Mouse (Mus musculus) ovary, postnatal 14 days (tissue): ENCODE results near the gene Vars.
"Not testable (repeated sequence)": the region's sequence is repeated elsewhere in the genome, so short reads cannot be mapped to it uniquely, and the experiment has no call there.

ENCODE experiments used
- DNase-seq: peaks from one replicate; pipeline ENCODE4 v3.0.0; 2022; ENCODE audit warnings: low spot score

Vars gene

DNA sequence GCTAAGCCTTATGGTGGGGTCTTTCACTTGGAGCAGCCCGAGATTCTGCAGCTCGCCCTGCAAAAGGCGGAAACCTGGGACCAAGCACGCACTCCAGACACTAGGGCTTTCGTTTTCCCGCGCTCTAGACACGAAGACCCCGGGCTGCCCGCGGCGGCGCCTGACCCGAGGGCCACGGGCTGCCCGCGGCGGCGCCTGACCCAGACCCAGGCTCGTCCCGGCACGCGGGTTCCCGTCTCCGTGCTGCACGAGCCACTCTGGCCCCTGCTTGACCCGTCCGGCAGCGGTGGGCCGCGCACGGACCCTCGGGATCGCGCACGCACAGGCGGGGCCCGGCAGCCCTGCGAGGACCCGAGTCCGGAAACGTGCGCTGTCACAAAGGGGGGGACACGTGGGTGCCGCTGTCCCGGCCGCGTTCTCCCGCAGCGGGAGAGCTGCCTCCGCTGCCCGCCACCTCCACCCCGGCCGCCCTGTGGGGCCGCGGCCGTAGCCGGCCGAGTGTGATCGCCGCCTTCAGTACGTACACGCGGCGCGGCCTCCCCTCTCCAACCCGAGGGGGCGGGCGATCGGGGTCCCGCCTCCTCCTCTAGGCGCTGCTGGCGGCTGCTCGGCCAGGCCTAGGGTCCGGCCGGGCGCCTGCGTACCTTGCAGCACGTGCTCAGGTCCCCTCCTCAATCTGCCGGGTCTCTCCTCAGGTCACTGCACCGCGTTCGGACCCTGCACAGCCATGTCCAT, at the start of gene Vars:
Gene Vars, plus strand, starts transcription at position 271 of the 735 bp plus-strand sequence.
- peak; percentile 89 for DNase-seq

DNA sequence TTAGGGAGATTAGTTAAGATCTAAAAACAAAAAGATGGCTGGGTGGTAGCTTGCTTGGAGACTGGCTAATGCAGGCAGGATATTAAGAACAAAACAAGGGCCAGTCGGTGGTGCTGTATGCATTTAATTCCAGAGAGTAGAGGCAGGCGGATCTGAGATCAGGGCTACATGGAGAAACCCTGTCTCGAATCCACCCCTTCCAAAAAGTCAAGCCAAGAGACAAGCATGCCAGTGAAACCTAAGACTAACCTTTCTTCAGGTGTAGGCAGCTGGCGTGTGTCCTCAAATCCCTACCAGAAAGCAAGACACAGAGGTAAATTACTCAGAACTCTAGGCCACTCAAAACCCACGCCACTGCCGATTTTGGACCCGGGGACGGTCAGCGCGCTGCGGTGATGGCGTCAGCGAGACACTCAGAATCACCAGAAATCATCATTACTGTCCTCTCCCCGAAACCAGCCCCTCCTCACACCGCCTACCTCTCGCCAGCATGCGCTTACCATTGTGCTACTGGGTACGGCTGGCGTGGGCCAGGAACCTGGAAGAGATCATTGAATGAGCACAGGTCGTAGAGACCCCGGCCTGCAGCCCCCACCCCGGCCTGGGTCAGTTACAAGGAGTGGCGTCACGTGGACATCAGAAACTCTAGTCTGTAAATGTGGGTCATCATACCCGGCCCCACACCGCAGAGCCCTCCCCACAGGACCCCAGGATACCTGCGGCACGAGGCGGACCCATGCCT, 49.0 kb upstream of the Vars start:
- DNase-seq, result no peak

DNA sequence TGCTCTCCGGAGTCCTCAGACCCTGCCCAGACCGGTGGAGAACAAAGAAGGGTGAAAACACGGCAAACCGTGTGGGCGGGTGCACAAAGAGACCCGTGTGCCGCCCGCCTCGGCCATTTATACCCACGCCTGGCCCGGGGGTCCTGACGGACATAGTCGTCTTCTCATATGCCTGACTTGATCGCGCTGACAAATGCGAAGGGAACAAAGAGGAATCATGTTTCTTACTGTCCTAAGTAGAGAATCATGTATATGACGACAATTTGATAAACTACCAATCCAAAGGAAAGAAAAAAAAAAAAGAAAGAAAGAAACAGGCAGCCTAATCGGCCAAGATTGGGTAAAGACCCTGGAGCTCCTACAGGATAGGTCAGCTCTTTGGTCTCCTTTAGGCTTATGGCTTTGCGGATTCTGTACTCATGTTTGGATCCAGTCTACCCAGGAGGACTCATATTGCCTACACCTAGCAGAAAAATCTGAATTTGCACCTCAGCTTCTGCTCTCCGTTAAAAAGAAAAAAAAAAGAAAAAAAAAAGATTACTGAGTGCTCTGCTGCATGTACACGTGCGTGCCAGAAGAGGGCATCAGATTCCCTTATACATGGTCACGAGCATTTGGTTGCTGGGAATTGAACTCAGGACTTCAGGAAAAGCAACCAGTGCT, 48.3 kb upstream of the Vars start:
- DNase-seq, result peak; percentile 81

- no peak for DNase-seq
These were observed 47.5 kb upstream of the Vars start for GRCm38 (mm10) chr17:34953258-34953657.

- no peak for DNase-seq
These were observed 46.9 kb upstream of the Vars start for GRCm38 (mm10) chr17:34953904-34954303.

DNA sequence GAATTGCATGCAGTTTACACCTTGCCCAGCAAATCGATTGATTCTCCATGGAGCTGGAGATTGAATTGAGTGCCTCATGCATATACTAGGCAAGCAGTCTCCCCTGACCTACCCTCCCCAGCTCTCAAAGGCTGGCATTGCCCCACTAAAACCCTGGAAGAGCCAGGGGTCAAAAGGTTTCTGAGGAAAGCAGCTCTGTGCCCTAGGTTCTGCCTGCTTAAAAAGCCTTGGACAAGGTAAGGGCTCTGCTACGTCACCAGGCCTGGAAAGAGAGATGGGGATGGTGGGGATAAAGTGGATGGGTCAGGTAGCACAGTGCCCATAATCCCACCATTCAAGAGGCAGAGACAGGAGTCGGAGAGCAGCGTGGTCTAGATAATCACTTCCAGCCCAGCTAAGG, 46.0 kb upstream of the Vars start:
- DNase-seq, result no peak

GRCm38 (mm10) chr17:34955884-34956283, 44.9 kb upstream of the Vars start:
- DNase-seq, result no peak

GRCm38 (mm10) chr17:34956340-34956739, 44.4 kb upstream of the Vars start:
- DNase-seq, result no peak

DNA sequence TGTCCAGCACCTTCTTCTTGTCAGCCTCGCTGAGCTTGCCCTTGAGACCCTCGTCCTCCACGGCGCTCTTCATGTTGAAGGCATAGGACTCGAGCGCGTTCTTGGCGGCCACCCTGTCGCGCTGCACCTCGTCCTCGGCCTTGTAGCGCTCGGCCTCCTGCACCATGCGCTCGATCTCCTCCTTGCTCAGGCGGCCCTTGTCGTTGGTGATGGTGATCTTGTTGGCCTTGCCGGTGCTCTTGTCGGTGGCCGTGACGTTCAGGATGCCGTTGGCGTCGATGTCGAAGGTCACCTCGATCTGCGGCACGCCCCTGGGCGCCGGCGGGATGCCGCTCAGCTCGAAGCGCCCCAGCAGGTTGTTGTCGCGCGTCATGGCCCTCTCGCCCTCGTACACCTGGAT, 43.5 kb upstream of the Vars start:
- DNase-seq, result not testable (repeated sequence)

DNA sequence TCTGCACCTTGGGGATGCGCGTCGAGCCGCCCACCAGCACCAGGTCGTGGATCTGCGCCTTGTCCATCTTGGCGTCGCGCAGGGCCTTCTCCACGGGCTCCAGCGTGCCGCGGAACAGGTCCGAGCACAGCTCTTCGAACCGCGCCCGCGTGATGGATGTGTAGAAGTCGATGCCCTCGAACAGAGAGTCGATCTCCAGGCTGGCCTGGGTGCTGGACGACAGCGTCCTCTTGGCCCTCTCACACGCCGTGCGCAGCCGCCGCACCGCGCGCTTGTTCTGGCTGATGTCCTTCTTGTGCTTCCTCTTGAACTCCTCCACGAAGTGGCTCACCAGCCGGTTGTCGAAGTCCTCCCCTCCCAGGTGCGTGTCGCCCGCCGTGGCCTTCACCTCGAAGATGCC, 42.8 kb upstream of the Vars start:
- DNase-seq, result not testable (repeated sequence)

DNA sequence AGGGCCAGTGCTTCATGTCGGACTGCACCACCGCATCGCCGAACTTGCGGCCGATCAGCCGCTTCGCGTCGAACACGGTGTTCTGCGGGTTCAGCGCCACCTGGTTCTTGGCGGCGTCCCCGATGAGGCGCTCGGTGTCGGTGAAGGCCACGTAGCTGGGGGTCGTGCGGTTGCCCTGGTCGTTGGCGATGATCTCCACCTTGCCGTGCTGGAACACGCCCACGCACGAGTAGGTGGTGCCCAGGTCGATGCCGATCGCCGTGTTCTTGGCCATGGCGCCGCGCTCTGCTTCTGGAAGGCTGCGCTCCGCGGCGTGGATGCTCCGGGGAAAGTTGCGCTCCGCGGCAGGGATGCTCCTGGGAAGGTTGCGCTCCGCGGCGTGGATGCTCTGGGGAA, 42.1 kb upstream of the Vars start:
- not testable (repeated sequence) for DNase-seq

DNA sequence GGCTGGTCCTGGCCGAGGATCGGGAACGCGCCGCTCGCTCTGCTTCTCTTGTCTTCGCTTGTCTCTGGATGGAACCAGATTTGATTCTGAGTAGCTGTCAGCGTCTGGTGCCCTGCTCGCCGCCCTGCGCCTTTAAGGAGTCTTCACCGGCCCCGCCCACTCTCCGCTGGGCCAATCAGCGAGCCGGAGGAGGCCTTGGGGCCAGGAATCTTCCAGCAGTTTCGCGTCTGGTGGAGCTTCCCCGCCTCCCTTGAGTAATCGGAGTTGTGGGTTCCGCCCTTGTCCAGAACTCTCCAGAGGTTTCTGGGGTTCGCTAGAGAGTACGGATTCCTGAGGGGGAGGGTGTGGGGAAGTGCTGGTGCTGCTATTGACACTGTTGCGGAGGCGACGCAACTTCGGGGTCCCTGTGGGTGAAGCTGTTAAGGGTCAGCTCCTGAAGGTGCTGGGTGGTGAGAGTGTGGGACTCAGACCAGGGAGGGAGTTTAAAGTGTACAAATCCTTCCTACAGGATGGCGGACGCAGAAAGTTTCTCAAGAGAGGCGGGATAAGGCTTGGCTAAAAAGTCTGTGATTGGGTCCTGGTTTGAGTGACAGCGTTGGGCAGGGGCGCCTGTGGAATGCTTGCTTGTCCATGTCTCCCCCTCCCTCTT, 41.5 kb upstream of the Vars start, which contains the start of gene Hspa1b:
Gene Hspa1b, minus strand, starts transcription at position 109 of the 649 bp plus-strand sequence.
- DNase-seq, result peak; percentile 75

- no peak for DNase-seq
These were observed 40.8 kb upstream of the Vars start for GRCm38 (mm10) chr17:34959881-34960515.

DNA sequence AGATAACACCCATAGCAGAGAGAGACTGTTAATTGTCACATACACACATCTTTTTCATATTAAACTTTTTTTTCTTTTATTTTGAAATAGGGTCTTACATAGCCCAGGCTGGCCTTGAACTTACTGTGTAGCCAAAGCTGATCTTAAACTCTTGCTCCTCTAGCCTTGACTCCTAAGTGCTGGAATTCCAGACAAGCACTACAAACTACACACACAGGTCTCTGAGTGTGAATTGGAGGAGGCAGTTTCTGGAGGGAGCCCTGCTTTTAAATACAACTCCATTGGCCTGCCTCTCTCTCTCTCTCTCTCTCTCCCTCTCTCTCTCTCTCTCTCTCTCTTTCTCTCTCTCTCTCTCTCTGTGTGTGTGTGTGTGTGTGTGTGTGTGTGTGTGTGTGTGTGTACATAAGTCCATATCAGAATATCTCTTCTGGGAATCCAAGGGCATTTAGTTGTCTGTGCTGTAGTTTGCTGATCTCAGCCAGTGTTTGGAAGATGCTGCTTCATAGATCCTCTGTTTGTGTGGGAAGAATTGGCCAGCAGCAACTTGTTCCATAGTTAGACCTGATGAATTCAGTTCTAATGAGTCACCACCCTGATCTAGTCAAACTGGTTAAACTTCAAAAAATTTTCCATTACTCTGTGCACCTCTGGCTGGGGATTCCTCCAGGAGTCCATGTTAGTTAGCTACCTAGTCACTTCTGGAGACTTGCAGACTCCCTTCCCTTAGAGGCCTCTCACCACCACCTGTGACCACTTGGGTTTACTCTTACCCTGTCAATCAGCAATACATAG, 39.9 kb upstream of the Vars start:
- no peak for DNase-seq

GRCm38 (mm10) chr17:34962125-34962524, 38.7 kb upstream of the Vars start:
- DNase-seq, result no peak

DNA sequence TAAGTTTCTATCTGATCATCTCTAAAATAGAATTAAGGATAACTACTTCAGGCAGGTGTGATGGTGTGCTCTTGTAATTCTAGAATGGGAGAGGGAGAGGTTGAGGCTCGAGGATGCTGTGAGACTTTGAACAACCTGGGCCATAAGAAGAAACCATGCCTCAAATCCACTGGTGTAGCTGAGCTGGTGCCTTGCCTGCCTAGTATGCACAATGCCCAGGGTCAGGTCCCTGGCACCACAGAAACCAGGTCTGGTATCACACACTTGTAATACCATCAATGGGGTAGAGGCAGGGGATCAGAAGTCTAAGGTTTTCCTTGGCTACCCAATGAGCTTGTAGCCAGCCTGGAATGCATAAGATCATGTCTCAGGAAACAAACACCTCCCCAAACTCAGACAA, 37.9 kb upstream of the Vars start:
- no peak for DNase-seq

DNA sequence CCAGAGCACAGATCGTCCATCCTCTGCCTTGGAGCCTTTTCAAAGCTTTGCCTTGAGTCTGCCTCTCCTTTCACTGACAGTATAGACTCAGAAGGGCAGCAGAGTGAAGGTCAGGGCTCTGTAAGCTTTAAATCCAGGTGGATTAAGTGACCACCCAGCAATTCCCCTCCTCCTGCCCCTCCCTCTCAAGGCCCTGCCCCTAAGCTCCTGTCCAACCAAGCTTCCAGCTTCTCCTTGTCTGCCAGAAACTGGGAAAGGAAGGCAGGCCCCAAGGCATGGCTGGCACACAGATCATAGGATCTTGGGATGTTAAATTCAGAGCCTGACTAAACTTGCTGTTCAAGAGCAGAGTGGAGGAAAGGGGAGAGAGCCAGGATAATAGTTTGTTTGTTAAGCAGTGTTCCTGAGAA, 36.1 kb upstream of the Vars start:
- DNase-seq, result no peak

DNA sequence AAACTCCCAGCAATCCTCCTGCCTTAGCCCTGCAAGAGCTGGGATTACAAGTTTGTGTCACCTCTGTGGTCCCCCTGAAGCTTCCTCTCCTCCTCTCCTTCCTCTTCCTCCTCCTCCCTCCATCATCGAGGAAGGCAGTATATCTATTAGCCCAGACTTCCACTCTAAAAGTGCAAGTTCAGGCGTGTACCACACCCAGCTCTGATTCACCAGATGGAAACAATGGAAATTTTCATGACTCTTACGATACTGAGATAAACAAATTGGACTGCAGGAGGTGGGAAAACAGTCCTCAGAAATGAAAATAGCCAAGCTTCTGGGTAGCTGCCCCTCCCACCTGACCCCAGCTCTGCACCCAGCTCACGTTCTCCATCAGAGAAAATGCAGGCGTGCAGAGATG, 35.2 kb upstream of the Vars start:
- DNase-seq, result no peak

GRCm38 (mm10) chr17:34969822-34970221, 31.0 kb upstream of the Vars start, which contains the start of gene Gm20481:
Gene Gm20481, plus strand, starts transcription at chr17:34969912.
- DNase-seq, result not testable (repeated sequence)

GRCm38 (mm10) chr17:34970850-34971249, 29.9 kb upstream of the Vars start:
- not testable (repeated sequence) for DNase-seq

- DNase-seq, result not testable (repeated sequence)
These were observed 29.1 kb upstream of the Vars start for GRCm38 (mm10) chr17:34971694-34972068.
